Mouse (Mus musculus) heart, embryonic 11.5 days (tissue): ENCODE data around the gene Scn9a. TPM values are rescaled to one million over a fixed set of nuclear protein-coding genes. Genes with fewer than 3 reads are reported as not detected.

Experiments used
- ATAC-seq: fragments of 200-750 bp; cut with Nextera tagmentation; replicated peaks from 2 replicates; pipeline ENCODE4 v1.8.0; 2017; ENCODE audit warnings: moderate library complexity; ENCODE audit not compliant: insufficient number of reproducible peaks, low FRiP score, low TSS enrichment
- H3K27ac ChIP-seq: fragments of 300-500 bp; sonication (generic); 2 replicates; pipeline ENCODE4 v1.5.1; 2014; ENCODE audit warnings: mild to moderate bottlenecking, low read depth, low read length
- H3K27me3 ChIP-seq: fragments of 300-500 bp; sonication (generic); 2 replicates; pipeline ENCODE4 v1.6.1; 2014; ENCODE audit warnings: mild to moderate bottlenecking, low read length, mixed read lengths; ENCODE audit not compliant: control insufficient read depth, insufficient read depth
- H3K36me3 ChIP-seq: fragments of 300-500 bp; sonication (generic); 2 replicates; pipeline ENCODE4 v1.6.1; 2014; ENCODE audit warnings: mild to moderate bottlenecking, low read length, moderate library complexity, mixed read lengths; ENCODE audit not compliant: control insufficient read depth, insufficient read depth
- H3K4me1 ChIP-seq: fragments of 300-500 bp; sonication (generic); 2 replicates; pipeline ENCODE4 v1.6.1; 2014; ENCODE audit warnings: low read length; ENCODE audit not compliant: control insufficient read depth, insufficient read depth
- H3K4me2 ChIP-seq: fragments of 300-500 bp; sonication (generic); 2 replicates; pipeline ENCODE4 v1.6.1; 2014; ENCODE audit warnings: mild to moderate bottlenecking, moderate library complexity
- H3K4me3 ChIP-seq: fragments of 300-500 bp; sonication (generic); 2 replicates; pipeline ENCODE4 v1.5.1; 2014; ENCODE audit warnings: low read depth, low read length
- H3K9ac ChIP-seq: fragments of 300-500 bp; sonication (generic); 2 replicates; pipeline ENCODE4 v1.6.1; 2014; ENCODE audit warnings: mild to moderate bottlenecking, low read depth, low read length, moderate library complexity
- H3K9me3 ChIP-seq: fragments of 300-500 bp; sonication (generic); replicated peaks from 2 replicates; pipeline ENCODE4 v1.6.1; 2016; ENCODE audit warnings: low read length; ENCODE audit not compliant: control insufficient read depth
- WGBS: fragments of 180-500 bp; shearing (Covaris S2); extraction: QIAGEN DNeasy Blood & Tissue Kit; methylation state at CpG from one replicate; pipeline ENCODE4 v1.1.7; 2014; ENCODE audit not compliant: insufficient replicate concordance; 5-methylcytosine and 5-hydroxymethylcytosine counted together
- polyA plus RNA-seq: library from polyadenylated mRNA; unstranded; fragments of >200 nt; fragmentation: Nextera tagmentation; extraction: Ambion mirVana; gene quantifications from 2 replicates; pipeline ENCODE4 v1.2.1, GENCODE M21; 2014

Scn9a gene
- polyA plus RNA-seq, 1 experiment from 2014 or later: 0.03 TPM

DNA sequence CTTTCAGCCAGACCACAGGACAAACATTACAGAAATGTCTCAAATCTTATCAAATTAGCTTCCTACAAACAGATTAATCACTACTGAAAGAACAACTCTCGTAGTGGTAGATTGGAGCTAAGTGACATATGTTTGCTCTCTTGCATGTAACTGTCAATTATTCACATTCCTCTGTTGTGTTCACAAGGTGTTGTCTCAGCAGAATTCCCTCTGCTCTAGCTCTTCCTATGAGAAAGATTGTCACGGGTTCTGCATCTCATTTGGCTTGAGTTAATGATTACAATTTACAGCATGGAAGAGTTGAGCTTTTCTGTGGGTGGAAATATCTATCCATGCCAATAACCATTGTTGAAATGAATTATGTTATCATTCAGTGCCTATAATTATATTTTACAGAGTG, 156.4 kb downstream of the Scn9a start:
- Histone ChIP-seq H3K36me3 (no peaks in the 10 kb centered on the region), H3K9me3 (no peaks in the 10 kb centered on the region), H3K4me3 (no peak overlapping the region), H3K27ac (no peak overlapping the region), H3K4me2 (no peak overlapping the region), H3K9ac (no peak overlapping the region), H3K4me1 (no peaks in the 10 kb centered on the region), H3K27me3 (no peaks in the 10 kb centered on the region)
- no peak for ATAC-seq
- 50% methylated on average over 2 of the region's 2 CpGs for WGBS

DNA sequence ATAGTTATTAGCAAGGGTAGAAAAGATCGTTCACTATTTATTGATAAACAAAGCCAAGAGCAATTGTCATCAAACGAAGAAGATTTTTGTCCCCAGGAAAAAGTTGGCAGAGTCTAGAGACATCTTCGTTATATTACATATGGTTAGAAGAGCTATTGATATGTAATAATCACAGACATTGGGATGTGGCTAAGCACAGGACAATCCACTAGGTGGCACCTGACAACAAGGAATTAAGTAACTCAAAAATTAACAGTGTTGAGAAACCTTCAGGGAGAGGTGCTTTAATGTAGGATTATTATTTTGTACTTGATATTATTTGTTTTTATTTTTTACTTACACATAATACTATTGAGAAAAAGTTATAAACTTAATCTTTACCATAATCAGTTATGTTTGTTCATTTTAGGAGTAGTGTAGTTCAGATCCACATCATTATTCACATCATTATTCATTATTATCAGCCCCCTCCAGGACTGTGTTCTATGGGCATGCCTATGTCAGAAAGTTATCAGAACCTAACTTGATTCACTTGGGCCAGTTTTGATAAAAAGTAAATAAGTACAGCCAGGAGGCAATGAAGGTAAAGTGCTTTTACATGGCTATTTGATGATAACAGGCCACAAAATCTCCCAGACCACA, 161.5 kb downstream of the Scn9a start:
- Histone ChIP-seq H3K9ac (no peak overlapping the region), H3K27ac (no peak overlapping the region), H3K4me3 (no peak overlapping the region), H3K4me2 (no peak overlapping the region), H3K4me1 (no peaks in the 10 kb centered on the region), H3K27me3 (no peaks in the 10 kb centered on the region), H3K9me3 (no peaks in the 10 kb centered on the region), H3K36me3 (no peaks in the 10 kb centered on the region)
- ATAC-seq: no peak
- WGBS: 46% methylated on average over 3 of the region's 3 CpGs

DNA sequence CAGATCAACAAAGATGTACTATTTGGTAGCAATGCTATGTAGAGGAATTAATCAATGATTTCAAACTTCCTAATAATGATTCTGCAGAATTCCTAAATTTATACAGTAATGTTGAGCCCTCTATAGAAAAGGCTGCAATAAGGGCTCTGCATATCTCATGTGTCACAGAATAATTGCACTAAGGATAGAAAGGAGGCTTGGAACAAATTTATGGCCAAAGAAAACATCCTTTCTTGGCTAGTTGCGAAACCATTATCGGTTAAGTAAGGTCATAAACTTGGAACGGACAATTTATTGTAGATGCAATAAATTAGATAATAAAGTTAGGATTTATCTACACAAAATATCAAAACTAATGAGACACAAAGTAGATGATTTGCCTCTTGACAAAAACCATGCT, 169.3 kb downstream of the Scn9a start:
- Histone ChIP-seq H3K27ac (no peak overlapping the region), H3K9ac (no peak overlapping the region), H3K36me3 (no peaks in the 10 kb centered on the region), H3K9me3 (no peaks in the 10 kb centered on the region), H3K4me3 (no peak overlapping the region), H3K27me3 (no peaks in the 10 kb centered on the region), H3K4me1 (no peaks in the 10 kb centered on the region), H3K4me2 (no peak overlapping the region)
- 82% methylated on average over 3 of the region's 3 CpGs for WGBS
- no peak for ATAC-seq

- H3K27me3 ChIP-seq: no peaks in the 10 kb centered on the region
- no peaks in the 10 kb centered on the region for H3K9me3 ChIP-seq
- H3K36me3 ChIP-seq: no peaks in the 10 kb centered on the region
- H3K27ac ChIP-seq: no peak overlapping the region
- no peak for ATAC-seq
- H3K9ac ChIP-seq: no peak overlapping the region
- H3K4me2 ChIP-seq: no peak overlapping the region
- no peaks in the 10 kb centered on the region for H3K4me1 ChIP-seq
- 81% methylated on average over 2 of the region's 2 CpGs for WGBS
- H3K4me3 ChIP-seq: no peak overlapping the region
Measured at GRCm38 (mm10) chr2:66464874-66465458, 169.8 kb downstream of the Scn9a start.

DNA sequence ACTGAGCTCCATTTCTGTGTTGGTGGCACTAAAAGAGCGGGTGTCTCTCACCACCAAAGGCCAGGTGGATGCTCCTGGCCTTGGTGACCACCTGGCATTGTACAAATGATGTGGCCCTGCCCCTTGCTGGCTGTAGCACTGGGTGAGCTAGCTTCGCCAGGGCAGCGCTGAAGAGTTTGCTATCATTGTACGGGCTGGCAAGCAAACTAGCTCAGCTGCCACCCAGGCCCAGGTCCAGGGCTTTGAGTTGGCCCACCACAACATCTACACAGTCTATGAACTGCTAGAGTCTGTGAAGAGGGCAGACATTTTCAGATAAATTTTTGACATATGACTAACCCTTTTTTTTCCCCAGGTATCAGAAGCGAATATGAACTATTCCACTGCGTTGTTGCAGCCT, 170.8 kb downstream of the Scn9a start:
- H3K27ac ChIP-seq: no peak overlapping the region
- no peaks in the 10 kb centered on the region for H3K36me3 ChIP-seq
- H3K4me3 ChIP-seq: no peak overlapping the region
- no peaks in the 10 kb centered on the region for H3K27me3 ChIP-seq
- no peak overlapping the region for H3K9ac ChIP-seq
- no peaks in the 10 kb centered on the region for H3K4me1 ChIP-seq
- no peak for ATAC-seq
- WGBS: 84% methylated on average over 6 of the region's 6 CpGs
- H3K9me3 ChIP-seq: no peaks in the 10 kb centered on the region
- no peak overlapping the region for H3K4me2 ChIP-seq

GRCm38 (mm10) chr2:66462458-66462857, 172.3 kb downstream of the Scn9a start:
- no peak for ATAC-seq

DNA sequence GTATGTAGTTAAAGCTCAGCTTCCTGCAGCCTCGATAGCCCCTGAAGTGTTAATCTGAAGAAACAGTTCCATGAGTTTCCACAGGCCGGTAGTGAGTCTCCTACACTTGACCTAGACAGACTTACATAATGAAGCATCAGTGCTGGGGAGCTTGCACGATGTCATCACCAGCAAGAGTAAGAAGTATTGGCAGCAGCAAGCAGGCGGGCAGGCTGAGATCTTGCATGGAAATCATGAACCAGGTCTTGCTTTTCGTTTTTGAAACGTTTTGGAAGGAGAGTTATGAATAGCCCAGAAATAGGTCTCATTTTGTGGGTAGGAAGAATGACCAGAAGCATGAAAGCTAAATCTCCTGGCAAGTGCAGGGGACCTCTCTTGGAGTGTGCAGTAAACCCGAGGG, 194.1 kb downstream of the Scn9a start, which contains the start of gene Scn1a:
TSS of gene Scn1a (minus strand) at position 130 of the 400 bp plus-strand sequence.
- Histone ChIP-seq H3K4me1 (peaks cover 4% of the 10 kb centered on the region; the same call in 1 of the 2 replicates), H3K4me2 (peak within 1 kb of the TSS; percentile 61), H3K36me3 (no peaks in the 10 kb centered on the region), H3K4me3 (peak within 1 kb of the TSS; percentile 30), H3K27ac (no peak within 1 kb of the TSS), H3K27me3 (no peaks in the 10 kb centered on the region), H3K9ac (peak within 1 kb of the TSS; percentile 17; the same call in 1 of the 2 replicates), H3K9me3 (no peaks in the 10 kb centered on the region)
- WGBS: 11% methylated on average over 7 of the region's 7 CpGs
- no peak for ATAC-seq

More at GRCm38 (mm10) chr2:66462458-66462857, 172.3 kb downstream of the Scn9a start:
- no peak overlapping the region for H3K27ac ChIP-seq
- 92% methylated on average over 1 of the region's 1 CpGs for WGBS
- no peaks in the 10 kb centered on the region for H3K9me3 ChIP-seq
- H3K36me3 ChIP-seq: no peaks in the 10 kb centered on the region
- H3K4me2 ChIP-seq: no peak overlapping the region
- no peaks in the 10 kb centered on the region for H3K27me3 ChIP-seq
- H3K4me3 ChIP-seq: no peak overlapping the region
- no peak overlapping the region for H3K9ac ChIP-seq
- H3K4me1 ChIP-seq: no peaks in the 10 kb centered on the region

DNA sequence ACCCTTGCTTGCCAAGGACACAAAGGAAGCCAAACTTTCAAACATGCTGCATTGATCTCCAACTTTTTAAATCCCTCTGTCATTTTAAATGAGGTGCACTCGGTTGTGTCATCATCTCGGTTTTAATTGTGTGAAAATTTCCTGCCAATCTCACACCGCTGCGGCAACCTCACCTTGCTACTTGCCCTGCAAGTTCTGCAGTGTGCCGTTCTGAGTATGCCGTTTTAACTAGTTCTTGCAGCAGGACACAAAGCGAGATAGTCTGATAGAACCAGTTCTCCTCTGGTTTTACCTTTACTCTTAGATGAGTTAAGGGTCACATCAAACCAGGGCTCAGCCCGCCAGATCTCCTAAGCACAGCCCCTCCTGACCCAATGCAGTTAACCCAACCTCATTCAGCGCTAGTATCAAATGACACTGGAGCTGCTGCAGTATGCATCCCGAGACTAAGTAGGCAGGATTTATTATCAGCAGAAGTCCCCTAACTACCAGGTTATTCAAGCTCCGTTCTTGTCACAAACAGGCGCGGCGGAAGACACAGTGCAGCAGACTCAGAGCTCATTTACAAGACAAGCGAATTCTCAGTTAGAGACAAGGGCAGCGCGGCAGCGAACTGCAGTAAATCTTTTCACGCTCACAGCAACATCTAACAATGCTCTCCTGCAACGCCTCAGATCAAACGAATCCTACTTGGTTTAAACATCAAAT, 194.8 kb downstream of the Scn9a start:
- Histone ChIP-seq H3K9me3 (no peaks in the 10 kb centered on the region), H3K9ac (peak overlapping the region; percentile 17; the same call in 1 of the 2 replicates), H3K27me3 (no peaks in the 10 kb centered on the region), H3K27ac (no peak overlapping the region), H3K4me2 (peak overlapping the region; percentile 61), H3K36me3 (no peaks in the 10 kb centered on the region), H3K4me3 (peak overlapping the region; percentile 30), H3K4me1 (peaks cover 4% of the 10 kb centered on the region; the same call in 1 of the 2 replicates)
- ATAC-seq: no peak
- WGBS: 11% methylated on average over 21 of the region's 21 CpGs
